Mouse (Mus musculus) lung, postnatal 0 days (tissue): ENCODE data around the gene 3830403N18Rik. TPM values are rescaled to one million over a fixed set of nuclear protein-coding genes. Genes with fewer than 3 reads are reported as not detected.
"Not testable (repeated sequence)": the region's sequence is repeated elsewhere in the genome, so short reads cannot be mapped to it uniquely, and the experiment has no call there.

Source experiments
- ATAC-seq: fragments of 200-750 bp; cut with Nextera tagmentation; 2 replicates; pipeline ENCODE4 v1.8.0; 2017; ENCODE audit warnings: moderate library complexity
- DNase-seq: peaks from one replicate; pipeline ENCODE4 v3.0.0-alpha.2; 2016; ENCODE audit warnings: low spot score
- H3K27ac ChIP-seq: fragments of 300-500 bp; sonication (generic); 2 replicates; pipeline ENCODE4 v1.5.1; 2014; ENCODE audit warnings: antibody characterized with exemption, mild to moderate bottlenecking, low read length, mixed read lengths
- H3K27me3 ChIP-seq: fragments of 300-500 bp; sonication (generic); replicated peaks from 2 replicates; pipeline ENCODE4 v1.6.1; 2014; ENCODE audit warnings: low read length, mixed read lengths; ENCODE audit not compliant: insufficient read depth
- H3K36me3 ChIP-seq: fragments of 300-500 bp; sonication (generic); 2 replicates; pipeline ENCODE4 v1.6.1; 2014; ENCODE audit warnings: low read length, mixed read lengths; ENCODE audit not compliant: insufficient read depth
- H3K4me1 ChIP-seq: fragments of 300-500 bp; sonication (generic); 2 replicates; pipeline ENCODE4 v1.6.1; 2014; ENCODE audit warnings: antibody characterized with exemption, low read depth, low read length, mixed read lengths; ENCODE audit not compliant: insufficient read depth
- H3K4me2 ChIP-seq: fragments of 300-500 bp; sonication (generic); replicated peaks from 2 replicates; pipeline ENCODE4 v1.6.1; 2014; ENCODE audit warnings: low read depth, mild to moderate bottlenecking, low read length, moderate library complexity, mixed read lengths
- H3K4me3 ChIP-seq: fragments of 300-500 bp; sonication (generic); 2 replicates; pipeline ENCODE4 v1.5.1; 2014; ENCODE audit warnings: low read depth, low read length
- H3K9ac ChIP-seq: fragments of 300-500 bp; sonication (generic); replicated peaks from 2 replicates; pipeline ENCODE4 v1.6.1; 2014; ENCODE audit warnings: low read depth, mild to moderate bottlenecking
- H3K9me3 ChIP-seq: fragments of 300-500 bp; sonication (generic); 2 replicates; pipeline ENCODE4 v1.6.1; 2016; ENCODE audit warnings: low read length, mixed read lengths
- CTCF ChIP-seq: IDR thresholded peaks from 2 replicates; pipeline ENCODE4 v1.5.1; 2016; ENCODE audit warnings: antibody characterized with exemption, mild to moderate bottlenecking
- EP300 ChIP-seq: IDR thresholded peaks from 2 replicates; pipeline ENCODE4 v1.6.1; 2016; ENCODE audit warnings: antibody characterized with exemption, mild to moderate bottlenecking, control low read depth
- WGBS: fragments of 180-500 bp; shearing (Covaris S2); extraction: QIAGEN DNeasy Blood & Tissue Kit; methylation state at CpG from one replicate; pipeline ENCODE4 v1.1.7; 2014; 5-methylcytosine and 5-hydroxymethylcytosine counted together
- polyA plus RNA-seq: library from polyadenylated mRNA; unstranded; fragments of >200 nt; fragmentation: Nextera tagmentation; extraction: Ambion mirVana; gene quantifications from 2 replicates; pipeline ENCODE4 v1.2.1, GENCODE M21; 2015

Gene 3830403N18Rik
- polyA plus RNA-seq, result 0.42 and 2.4 TPM in 2 replicates

- not testable (repeated sequence) for H3K4me3 ChIP-seq, H3K9ac ChIP-seq, ATAC-seq, H3K4me2 ChIP-seq, H3K9me3 ChIP-seq, H3K27ac ChIP-seq, H3K4me1 ChIP-seq, DNase-seq, H3K36me3 ChIP-seq, H3K27me3 ChIP-seq
- 78% methylated on average over 9 of the region's 15 CpGs for WGBS
Observed at GRCm38 (mm10) chrX:56136336-56136909, at the start of gene 3830403N18Rik. Gene 3830403N18Rik, plus strand, starts transcription at chrX:56136572.

- H3K27me3 ChIP-seq, result no peaks in the 10 kb centered on the region
- H3K4me3 ChIP-seq, result no peak overlapping the region
- ATAC-seq, result no peak
- DNase-seq, result no peak
- WGBS, result 84% methylated on average over 2 of the region's 2 CpGs
- TF ChIP-seq CTCF (no peak), EP300 (no peak)
- H3K4me2 ChIP-seq, result no peak overlapping the region
- H3K36me3 ChIP-seq, result no peaks in the 10 kb centered on the region
- no peaks in the 10 kb centered on the region for H3K4me1 ChIP-seq
- H3K9ac ChIP-seq, result no peak overlapping the region
- no peak overlapping the region for H3K27ac ChIP-seq
- no peaks in the 10 kb centered on the region for H3K9me3 ChIP-seq
Observed at GRCm38 (mm10) chrX:56151396-56151795, 15.0 kb downstream of the 3830403N18Rik start.

GRCm38 (mm10) chrX:56186449-56186848, 50.1 kb downstream of the 3830403N18Rik start:
- not testable (repeated sequence) for H3K4me2 ChIP-seq, H3K9ac ChIP-seq, DNase-seq, ATAC-seq, H3K27me3 ChIP-seq, H3K27ac ChIP-seq, H3K9me3 ChIP-seq, H3K4me3 ChIP-seq, H3K36me3 ChIP-seq, H3K4me1 ChIP-seq
- WGBS, result no CpG with 5 or more reads among the region's 1 CpGs

Other genes starting within 250 kb of the 3830403N18Rik start
- not detected in 2 replicates for gene Gm773, start 76.3 kb downstream of the 3830403N18Rik start, polyA plus RNA-seq
- 2.1 and 2.4 TPM in 2 replicates for gene Zfp449, start 209.8 kb downstream of the 3830403N18Rik start, polyA plus RNA-seq
- gene Smim10l2a, start 238.0 kb downstream of the 3830403N18Rik start, polyA plus RNA-seq, result 1.4 and 1.5 TPM in 2 replicates